Mouse (Mus musculus): ENCODE measurements around the gene Cutal.

DNA sequence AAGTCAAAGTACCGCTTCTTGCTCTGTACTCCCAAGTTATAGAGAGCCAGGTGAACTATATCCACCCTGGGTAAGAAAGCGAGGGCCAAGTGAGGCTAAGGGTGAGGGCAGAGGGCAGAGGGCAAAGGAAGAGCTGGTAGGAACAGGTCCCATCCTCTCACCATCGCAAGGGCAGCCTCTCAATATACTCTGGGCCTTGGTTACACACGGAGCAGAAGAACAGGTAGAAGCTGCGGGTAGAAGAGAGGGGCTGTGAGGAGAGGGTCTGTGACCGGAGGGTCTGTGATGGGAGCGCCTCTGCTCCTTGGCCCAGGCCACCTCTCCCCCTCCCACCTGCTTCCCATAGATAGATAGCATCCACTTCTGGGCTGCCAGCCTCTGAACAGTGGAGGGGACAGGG is 29.0 kb downstream of the Cutal start:
- TF ChIP-seq CTCF (IDR thresholded peaks at IDR 0.05; ENCODE audit: low read depth) (no peak), EP300 (IDR thresholded peaks at IDR 0.05; ENCODE audit: low read depth) (no peak)

All from liver, embryonic 14.5 days (tissue).